Mouse (Mus musculus) stomach, embryonic 15.5 days (tissue): Measurements from ENCODE around the gene Mex3a. TPM values are rescaled to one million over a fixed set of nuclear protein-coding genes. Genes with fewer than 3 reads are reported as not detected.
A peak's percentile ranks its signal among the peaks of the same experiment; 100 is the strongest.

ENCODE experiments used
- ATAC-seq: fragments of 200-750 bp; cut with Nextera tagmentation; 2 replicates; pipeline ENCODE4 v1.8.0; 2017; ENCODE audit warnings: low read depth, moderate number of reproducible peaks, moderate TSS enrichment; ENCODE audit not compliant: insufficient read depth, low FRiP score
- H3K27ac ChIP-seq: fragments of 300-500 bp; sonication (generic); 2 replicates; pipeline ENCODE4 v1.5.1; 2015; ENCODE audit warnings: mild to moderate bottlenecking, inconsistent platforms
- H3K27me3 ChIP-seq: fragments of 300-500 bp; sonication (generic); replicated peaks from 2 replicates; pipeline ENCODE4 v1.6.1; 2015; ENCODE audit warnings: inconsistent platforms
- H3K36me3 ChIP-seq: fragments of 300-500 bp; sonication (generic); 2 replicates; pipeline ENCODE4 v1.6.1; 2015; ENCODE audit warnings: inconsistent platforms
- H3K4me1 ChIP-seq: fragments of 300-500 bp; sonication (generic); 2 replicates; pipeline ENCODE4 v1.6.1; 2015; ENCODE audit warnings: inconsistent platforms
- H3K4me2 ChIP-seq: fragments of 300-500 bp; sonication (generic); 2 replicates; pipeline ENCODE4 v1.6.1; 2015; ENCODE audit warnings: mild to moderate bottlenecking, inconsistent platforms
- H3K4me3 ChIP-seq: fragments of 300-500 bp; sonication (generic); replicated peaks from 2 replicates; pipeline ENCODE4 v1.5.1; 2015; ENCODE audit warnings: inconsistent platforms
- H3K9ac ChIP-seq: fragments of 300-500 bp; sonication (generic); 2 replicates; pipeline ENCODE4 v1.6.1; 2015; ENCODE audit warnings: inconsistent platforms
- H3K9me3 ChIP-seq: fragments of 300-500 bp; sonication (generic); 2 replicates; pipeline ENCODE4 v1.6.1; 2016; ENCODE audit warnings: inconsistent platforms
- WGBS: fragments of 180-500 bp; shearing (Covaris S2); methylation state at CpG from one replicate; pipeline ENCODE4 v1.1.7; 2015; 5-methylcytosine and 5-hydroxymethylcytosine counted together
- polyA plus RNA-seq: library from polyadenylated mRNA; unstranded; fragments of >200 nt; fragmentation: Nextera tagmentation; extraction: Ambion mirVana; gene quantifications from 2 replicates; pipeline ENCODE4 v1.2.1, GENCODE M21; 2015

Mex3a gene
- polyA plus RNA-seq, 1 experiment from 2014 or later, result 11.9 TPM

- Histone ChIP-seq H3K4me3 (no peak overlapping the region), H3K27ac (peak overlapping the region; percentile 31; the same call in 1 of the 2 replicates), H3K27me3 (no peaks in the 10 kb centered on the region), H3K36me3 (no peaks in the 10 kb centered on the region), H3K4me1 (peaks cover 50% of the 10 kb centered on the region), H3K9ac (no peak overlapping the region), H3K4me2 (peak overlapping the region; percentile 85), H3K9me3 (no peaks in the 10 kb centered on the region)
- 85% methylated on average over 7 of the region's 7 CpGs for WGBS
- ATAC-seq, result no peak
These were observed 32.1 kb upstream of the Mex3a start for GRCm38 (mm10) chr3:88500087-88500486.

DNA sequence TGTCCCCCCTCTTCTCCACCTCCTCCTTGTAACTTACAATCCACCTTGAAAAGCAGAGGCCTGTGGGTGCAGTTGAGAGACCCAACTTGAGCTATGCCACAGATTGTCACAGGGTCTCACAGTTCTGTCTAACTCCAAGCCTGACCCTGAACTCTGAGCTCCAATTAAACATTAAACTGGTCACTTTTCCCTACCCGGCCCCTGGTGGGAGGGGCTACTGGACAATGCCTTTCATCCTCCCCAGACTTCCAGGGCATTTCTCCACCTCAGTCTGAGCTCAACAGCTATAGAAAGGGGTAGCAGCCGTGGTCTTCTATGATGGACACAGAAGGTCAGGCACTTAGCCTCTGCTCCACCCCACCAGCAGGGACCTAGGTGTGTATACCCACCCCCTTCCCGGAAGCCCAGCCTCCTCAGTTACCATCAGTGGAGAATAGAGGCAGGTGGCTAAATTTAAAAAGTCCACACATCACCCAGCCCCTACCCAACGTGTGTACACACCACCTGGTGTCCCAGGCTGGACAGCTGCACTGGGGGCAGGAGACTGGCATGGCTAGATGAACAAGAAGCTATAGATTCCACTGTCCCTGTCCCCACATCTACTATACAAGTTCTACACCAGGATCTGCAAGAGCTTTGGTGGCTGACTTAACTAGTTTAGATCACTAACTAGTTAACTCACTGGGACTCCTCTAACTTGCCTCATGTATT, 31.4 kb upstream of the Mex3a start:
- Histone ChIP-seq H3K4me2 (peak overlapping the region; percentile 85), H3K9ac (no peak overlapping the region), H3K4me3 (peak overlapping the region; percentile 68), H3K36me3 (no peaks in the 10 kb centered on the region), H3K27ac (0 out of 2 replicates have a peak overlapping the region, but pooled peaks have one; percentile 16), H3K4me1 (peaks cover 46% of the 10 kb centered on the region), H3K9me3 (no peaks in the 10 kb centered on the region), H3K27me3 (no peaks in the 10 kb centered on the region)
- WGBS, result 49% methylated on average over 4 of the region's 4 CpGs
- no peak for ATAC-seq

- 49% methylated on average over 6 of the region's 6 CpGs for whole genome bisulfite sequencing
- Histone ChIP-seq H3K9ac (peak overlapping the region; percentile 92), H3K9me3 (no peaks in the 10 kb centered on the region)
These were observed 30.7 kb upstream of the Mex3a start for GRCm38 (mm10) chr3:88501366-88502030.

DNA sequence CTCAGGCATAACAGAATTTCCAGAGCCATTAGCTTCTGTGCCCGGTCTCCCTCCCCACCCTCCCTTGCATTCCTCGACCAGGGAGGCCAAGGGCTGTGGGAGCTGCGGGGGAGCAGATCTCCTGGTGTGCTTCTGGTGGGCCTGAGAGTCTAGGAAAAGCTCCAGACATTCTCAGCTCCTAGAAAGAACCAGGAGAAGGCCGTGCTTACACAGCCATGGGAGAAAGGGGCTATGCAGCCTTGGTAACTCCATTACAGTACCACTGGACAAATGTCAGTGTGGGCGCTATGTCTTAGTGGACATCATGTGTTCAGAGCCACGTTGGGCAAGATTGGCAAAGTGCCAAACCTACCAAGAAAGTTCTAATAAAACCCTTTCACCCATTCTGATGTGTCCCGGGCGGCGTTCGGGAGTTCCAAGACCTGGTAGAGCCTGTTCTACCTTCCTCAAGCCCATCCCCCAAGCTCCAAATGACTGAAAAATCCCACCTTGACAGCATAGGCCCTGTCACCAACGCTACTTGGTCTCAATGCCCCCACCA, 30.1 kb upstream of the Mex3a start:
- H3K4me3 ChIP-seq, result peak overlapping the region; percentile 68
- H3K9ac ChIP-seq, result peak overlapping the region; percentile 92
- no peaks in the 10 kb centered on the region for H3K27me3 ChIP-seq
- ATAC-seq, result no peak
- peaks cover 45% of the 10 kb centered on the region for H3K4me1 ChIP-seq
- peak overlapping the region; percentile 85 for H3K4me2 ChIP-seq
- H3K36me3 ChIP-seq, result no peaks in the 10 kb centered on the region
- 19% methylated on average over 11 of the region's 11 CpGs for WGBS
- H3K9me3 ChIP-seq, result no peaks in the 10 kb centered on the region
- peak overlapping the region; percentile 94 for H3K27ac ChIP-seq

More at GRCm38 (mm10) chr3:88501366-88502030, 30.7 kb upstream of the Mex3a start:
- ATAC-seq, result no peak
- no peaks in the 10 kb centered on the region for H3K36me3 ChIP-seq
- H3K4me2 ChIP-seq, result peak overlapping the region; percentile 85
- H3K4me1 ChIP-seq, result peaks cover 45% of the 10 kb centered on the region
- H3K27me3 ChIP-seq, result no peaks in the 10 kb centered on the region
- H3K27ac ChIP-seq, result peak overlapping the region; percentile 94
- peak overlapping the region; percentile 68 for H3K4me3 ChIP-seq

GRCm38 (mm10) chr3:88502641-88503504, 29.3 kb upstream of the Mex3a start:
- H3K36me3 ChIP-seq, result no peaks in the 10 kb centered on the region
- peaks cover 40% of the 10 kb centered on the region for H3K4me1 ChIP-seq
- peak; percentile 94 for ATAC-seq

GRCm38 (mm10) chr3:88503505-88503863, 28.7 kb upstream of the Mex3a start:
- H3K4me1 ChIP-seq, result peaks cover 39% of the 10 kb centered on the region
- peak overlapping the region; percentile 85 for H3K4me2 ChIP-seq
- 14% methylated on average over 4 of the region's 4 CpGs for WGBS
- H3K27ac ChIP-seq, result peak overlapping the region; percentile 94
- H3K27me3 ChIP-seq, result no peaks in the 10 kb centered on the region
- peak; percentile 23 for ATAC-seq
- peak overlapping the region; percentile 68 for H3K4me3 ChIP-seq
- no peaks in the 10 kb centered on the region for H3K9me3 ChIP-seq
- H3K36me3 ChIP-seq, result no peaks in the 10 kb centered on the region
- no peak overlapping the region for H3K9ac ChIP-seq

More at GRCm38 (mm10) chr3:88502641-88503504, 29.3 kb upstream of the Mex3a start:
- Histone ChIP-seq H3K27me3 (no peaks in the 10 kb centered on the region), H3K27ac (peak overlapping the region; percentile 94), H3K4me2 (peak overlapping the region; percentile 85), H3K9ac (peak overlapping the region; percentile 92), H3K4me3 (peak overlapping the region; percentile 68), H3K9me3 (no peaks in the 10 kb centered on the region)
- WGBS, result 1% methylated on average over 52 of the region's 55 CpGs

DNA sequence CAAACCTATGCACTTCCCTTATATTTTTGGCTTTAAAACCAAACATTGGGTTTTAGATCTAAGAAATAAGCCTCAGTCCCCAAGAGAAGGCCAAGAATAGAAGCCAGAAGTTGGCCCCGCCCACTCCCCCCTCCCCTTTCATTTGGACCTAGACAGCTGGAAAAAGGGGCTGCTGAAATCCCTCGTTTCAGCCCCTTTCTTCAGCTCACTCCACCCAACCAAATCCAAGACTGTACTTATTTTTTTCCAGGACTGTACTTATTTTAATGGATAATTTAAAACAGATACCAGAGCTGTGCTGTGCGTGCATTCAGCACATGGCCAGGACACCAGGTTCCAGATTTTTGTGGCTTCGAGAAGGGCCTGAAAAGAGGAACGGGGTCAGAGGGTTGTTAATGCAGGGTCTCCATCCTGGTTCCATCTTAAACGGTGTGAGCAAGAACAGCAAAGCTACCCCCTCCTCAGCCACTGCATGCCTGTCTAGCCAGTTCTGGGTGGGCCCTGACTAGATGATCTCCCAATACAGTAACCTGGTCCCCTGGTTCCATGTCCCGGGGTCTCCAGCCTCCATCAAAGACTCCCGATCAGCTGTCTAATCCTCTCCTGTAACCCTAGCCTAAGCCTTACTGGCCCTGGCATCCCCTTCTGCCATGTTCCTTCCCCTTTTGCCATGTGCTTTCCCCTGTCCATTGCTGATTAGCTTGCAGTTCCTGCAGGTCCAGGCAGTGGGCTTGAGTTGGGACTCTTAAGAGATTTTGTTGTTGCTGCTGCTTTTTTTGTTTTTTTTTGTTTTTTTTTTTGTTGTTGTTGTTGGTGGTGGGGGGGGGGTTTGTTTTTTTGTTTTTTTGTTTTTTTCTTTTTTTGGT, 28.1 kb upstream of the Mex3a start:
- no peaks in the 10 kb centered on the region for H3K27me3 ChIP-seq
- no peaks in the 10 kb centered on the region for H3K9me3 ChIP-seq
- H3K4me1 ChIP-seq, result peaks cover 39% of the 10 kb centered on the region
- H3K4me2 ChIP-seq, result peak overlapping the region; percentile 85; the same call in 1 of the 2 replicates
- no peak overlapping the region for H3K9ac ChIP-seq
- no peaks in the 10 kb centered on the region for H3K36me3 ChIP-seq
- no peak for ATAC-seq
- 39% methylated on average over 8 of the region's 8 CpGs for WGBS
- peak overlapping the region; percentile 94 for H3K27ac ChIP-seq
- no peak overlapping the region for H3K4me3 ChIP-seq

GRCm38 (mm10) chr3:88505081-88505480, 27.1 kb upstream of the Mex3a start:
- no peaks in the 10 kb centered on the region for H3K27me3 ChIP-seq
- no peak overlapping the region for H3K4me3 ChIP-seq
- H3K36me3 ChIP-seq, result no peaks in the 10 kb centered on the region
- no peak overlapping the region for H3K9ac ChIP-seq
- no peak for ATAC-seq
- peaks cover 40% of the 10 kb centered on the region for H3K4me1 ChIP-seq
- H3K9me3 ChIP-seq, result no peaks in the 10 kb centered on the region
- no peak overlapping the region for H3K4me2 ChIP-seq
- WGBS, result 56% methylated on average over 6 of the region's 6 CpGs
- H3K27ac ChIP-seq, result peak overlapping the region; percentile 65; the same call in 1 of the 2 replicates

DNA sequence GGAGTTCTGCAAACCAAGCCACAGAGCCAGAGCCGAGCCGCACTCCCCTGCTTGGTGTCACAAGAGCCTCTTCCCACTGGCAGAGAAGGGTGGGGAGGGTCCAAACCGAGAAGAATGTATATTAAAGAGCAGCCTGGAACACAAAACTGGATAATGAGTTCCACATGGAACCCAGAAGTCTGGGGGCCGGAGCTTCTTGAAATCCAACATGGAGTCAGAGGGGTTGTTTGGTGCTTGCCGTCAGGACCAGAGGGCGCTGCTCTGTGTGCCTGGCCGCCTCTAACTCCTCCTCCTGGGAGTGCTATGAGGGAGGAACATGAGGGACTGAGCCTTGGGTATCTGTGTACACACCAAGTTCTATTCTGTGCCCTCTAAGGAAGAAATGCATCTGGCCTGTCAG, 26.4 kb upstream of the Mex3a start:
- H3K9me3 ChIP-seq, result no peaks in the 10 kb centered on the region
- H3K27me3 ChIP-seq, result no peaks in the 10 kb centered on the region
- no peak overlapping the region for H3K4me3 ChIP-seq
- 52% methylated on average over 7 of the region's 7 CpGs for WGBS
- H3K36me3 ChIP-seq, result no peaks in the 10 kb centered on the region
- ATAC-seq, result no peak
- H3K4me1 ChIP-seq, result peaks cover 33% of the 10 kb centered on the region
- H3K9ac ChIP-seq, result no peak overlapping the region
- H3K4me2 ChIP-seq, result no peak overlapping the region
- peak overlapping the region; percentile 12; the same call in 1 of the 2 replicates for H3K27ac ChIP-seq

GRCm38 (mm10) chr3:88509250-88509649, 22.9 kb upstream of the Mex3a start:
- H3K9ac ChIP-seq, result no peak overlapping the region
- peak overlapping the region; percentile 36; the same call in 1 of the 2 replicates for H3K4me3 ChIP-seq
- H3K36me3 ChIP-seq, result no peaks in the 10 kb centered on the region
- ATAC-seq, result peak; percentile 3; the same call in 1 of the 2 replicates
- peak overlapping the region; percentile 52 for H3K4me2 ChIP-seq
- H3K27ac ChIP-seq, result peak overlapping the region; percentile 91
- no peaks in the 10 kb centered on the region for H3K9me3 ChIP-seq
- H3K27me3 ChIP-seq, result no peaks in the 10 kb centered on the region
- 63% methylated on average over 3 of the region's 3 CpGs for WGBS
- H3K4me1 ChIP-seq, result peaks cover 39% of the 10 kb centered on the region
